Mouse (Mus musculus): ENCODE results near the gene Gm20422. TPM values are rescaled to one million over a fixed set of nuclear protein-coding genes. Genes with fewer than 3 reads are reported as not detected.

Gm20422 gene
- 1.8 TPM in 1 of 2 replicates, not detected in the other for polyA plus RNA-seq (2014; fragmentation: Nextera tagmentation; extraction: Ambion mirVana)

DNA sequence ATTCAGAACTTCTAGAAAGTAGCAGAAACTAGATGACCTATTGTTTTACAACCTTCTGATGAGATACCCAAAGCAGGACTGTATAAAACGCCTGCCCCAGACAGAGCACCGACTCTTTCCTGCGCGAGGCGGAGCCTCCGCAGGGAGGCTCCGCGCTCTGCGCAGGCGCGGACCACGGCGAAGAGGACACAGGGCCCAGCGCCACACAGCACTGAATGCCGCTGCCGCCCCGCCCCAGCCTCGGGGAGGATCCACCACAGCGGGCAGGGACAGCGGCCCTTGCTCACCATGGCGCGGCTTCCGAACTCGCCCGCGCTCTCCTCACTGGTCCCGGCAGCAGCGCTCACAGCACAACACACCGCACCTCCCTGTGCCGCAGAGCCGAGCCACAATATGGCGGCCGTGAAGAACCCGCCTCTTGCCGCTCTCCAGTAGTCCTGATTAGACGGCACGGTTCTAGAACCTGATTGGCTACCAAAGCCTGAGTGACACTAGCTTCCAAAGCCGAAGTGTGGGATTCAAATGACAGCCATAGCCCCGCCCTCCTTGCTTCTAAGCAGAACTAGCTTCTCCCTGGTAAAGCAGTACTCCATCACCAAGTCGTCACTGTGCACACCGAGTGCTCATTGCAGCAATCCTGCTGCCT, at the start of gene Gm20422:
Gene Gm20422 (minus strand): TSS at position 384 of the 646 bp plus-strand sequence.
- H3K4me3 ChIP-seq (ENCODE audit: low read depth, low read length) = peak within 1 kb of the TSS; percentile 85
- H3K9ac ChIP-seq (ENCODE audit: low read depth, low read length) = peak within 1 kb of the TSS; percentile 99
- under 1% methylated on average over 41 of the region's 41 CpGs for WGBS (ENCODE audit: insufficient replicate concordance)
- peaks cover 15% of the 10 kb centered on the region for H3K4me1 ChIP-seq (ENCODE audit: control insufficient read depth, insufficient read depth, low read length)
- H3K9me3 ChIP-seq (replicated peaks; ENCODE audit: control insufficient read depth, low read length) = no peaks in the 10 kb centered on the region
- H3K36me3 ChIP-seq (ENCODE audit: control insufficient read depth, insufficient read depth, low read length) = no peaks in the 10 kb centered on the region
- H3K27ac ChIP-seq (ENCODE audit: low read depth, low read length) = peak within 1 kb of the TSS; percentile 99
- no peaks in the 10 kb centered on the region for H3K27me3 ChIP-seq (ENCODE audit: control insufficient read depth, insufficient read depth, low read length)
- peak; percentile 98 for ATAC-seq (replicated peaks; ENCODE audit: insufficient number of reproducible peaks, low FRiP score, low TSS enrichment)
- H3K4me2 ChIP-seq = peak within 1 kb of the TSS; percentile 74

DNA sequence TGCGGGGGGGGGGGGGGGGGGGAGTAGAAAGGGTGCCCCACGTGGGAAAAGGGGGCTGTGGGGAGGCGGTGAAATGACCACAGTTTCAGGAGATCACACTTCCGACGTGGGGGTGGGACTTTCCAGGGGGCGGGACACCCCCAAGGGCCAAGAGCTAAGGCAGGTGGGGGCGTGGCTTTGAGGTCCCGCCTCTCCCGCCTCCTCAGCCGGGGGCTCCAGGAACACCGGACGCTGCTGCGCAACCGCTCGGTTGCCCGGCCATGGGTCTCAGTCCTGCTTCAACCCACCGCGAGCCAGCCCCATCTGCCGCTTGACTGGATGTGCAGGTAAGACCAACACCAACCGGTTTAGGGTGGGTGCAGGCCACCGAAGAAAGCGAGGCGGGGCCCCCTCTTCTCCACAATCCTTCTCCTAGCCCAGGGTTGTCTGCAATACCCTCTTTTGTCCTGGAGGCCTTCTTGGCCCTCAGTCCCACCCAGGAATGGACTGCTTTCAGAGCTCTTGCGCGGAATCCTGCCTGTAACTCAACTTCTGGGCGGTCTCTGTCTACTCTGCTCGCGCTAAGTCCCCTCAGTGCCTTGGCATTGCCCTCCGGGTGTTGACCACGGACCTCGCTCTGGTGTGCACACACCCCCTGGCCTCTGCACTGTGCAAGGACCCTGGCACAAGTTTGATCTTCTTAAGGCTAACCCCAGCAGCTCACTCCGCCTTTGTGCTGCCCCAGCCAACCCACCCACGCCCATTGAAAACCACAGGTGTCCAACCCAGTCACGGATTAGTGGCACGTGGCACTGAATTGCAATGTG, 47.9 kb upstream of the Gm20422 start, which contains the start of gene Lpar2:
Gene Lpar2 (plus strand): TSS at position 44 of the 806 bp plus-strand sequence.
- WGBS (ENCODE audit: insufficient replicate concordance) = 5% methylated on average over 25 of the region's 35 CpGs
- peak; percentile 76 for ATAC-seq (replicated peaks; ENCODE audit: insufficient number of reproducible peaks, low FRiP score, low TSS enrichment)
- H3K36me3 ChIP-seq (ENCODE audit: control insufficient read depth, insufficient read depth, low read length) = 0 out of 2 replicates have a peak, but pooled peaks cover 4% of the 10 kb centered on the region

DNA sequence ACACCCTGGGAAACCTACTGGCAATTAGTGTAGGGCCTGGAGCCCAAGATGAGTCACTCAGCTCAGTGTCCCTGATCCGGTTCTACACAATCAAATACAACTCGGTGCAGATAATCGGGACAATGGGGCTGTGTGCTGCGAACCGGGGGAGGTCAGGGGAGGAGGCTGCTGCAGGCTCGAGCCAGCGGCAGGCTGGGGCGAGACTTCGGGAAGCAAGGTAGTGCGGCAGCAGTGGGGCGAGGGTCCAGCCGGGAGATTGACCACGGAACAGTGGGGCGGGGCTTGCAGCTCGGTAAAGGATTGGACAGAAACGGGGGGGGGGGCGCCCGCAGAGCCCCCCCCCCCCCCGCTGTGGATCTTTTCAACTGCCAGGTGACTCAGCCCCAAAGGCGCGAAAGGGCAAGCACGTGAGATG, 47.3 kb upstream of the Gm20422 start:
- Histone ChIP-seq H3K36me3 (ENCODE audit: control insufficient read depth, insufficient read depth, low read length) (0 out of 2 replicates have a peak, but pooled peaks cover 4% of the 10 kb centered on the region), H3K4me1 (ENCODE audit: control insufficient read depth, insufficient read depth, low read length) (peaks cover 7% of the 10 kb centered on the region; the same call in 1 of the 2 replicates), H3K4me2 (peak overlapping the region; percentile 88), H3K9me3 (replicated peaks; ENCODE audit: control insufficient read depth, low read length) (no peaks in the 10 kb centered on the region), H3K4me3 (ENCODE audit: low read depth, low read length) (peak overlapping the region; percentile 51), H3K27me3 (ENCODE audit: control insufficient read depth, insufficient read depth, low read length) (no peaks in the 10 kb centered on the region), H3K27ac (ENCODE audit: low read depth, low read length) (no peak overlapping the region), H3K9ac (ENCODE audit: low read depth, low read length) (peak overlapping the region; percentile 74)
- 0% methylated on average over 15 of the region's 22 CpGs for WGBS (ENCODE audit: insufficient replicate concordance)
- 0 out of 2 replicates have a peak, but pooled peaks have one; percentile 12 for ATAC-seq (replicated peaks; ENCODE audit: insufficient number of reproducible peaks, low FRiP score, low TSS enrichment)

More for the DNA sequence above, 47.9 kb upstream of the Gm20422 start, which contains the start of gene Lpar2:
- H3K4me1 ChIP-seq (ENCODE audit: control insufficient read depth, insufficient read depth, low read length) = peaks cover 7% of the 10 kb centered on the region; the same call in 1 of the 2 replicates
- H3K4me2 ChIP-seq = peak within 1 kb of the TSS; percentile 88
- peak within 1 kb of the TSS; percentile 74 for H3K9ac ChIP-seq (ENCODE audit: low read depth, low read length)
- no peaks in the 10 kb centered on the region for H3K27me3 ChIP-seq (ENCODE audit: control insufficient read depth, insufficient read depth, low read length)
- peak within 1 kb of the TSS; percentile 36; the same call in 1 of the 2 replicates for H3K27ac ChIP-seq (ENCODE audit: low read depth, low read length)
- H3K4me3 ChIP-seq (ENCODE audit: low read depth, low read length) = peak within 1 kb of the TSS; percentile 51
- H3K9me3 ChIP-seq (replicated peaks; ENCODE audit: control insufficient read depth, low read length) = no peaks in the 10 kb centered on the region

GRCm38 (mm10) chr8:69820466-69820865, 45.8 kb upstream of the Gm20422 start:
- Histone ChIP-seq H3K4me1 (ENCODE audit: control insufficient read depth, insufficient read depth, low read length) (peaks cover 13% of the 10 kb centered on the region; the same call in 1 of the 2 replicates), H3K9me3 (replicated peaks; ENCODE audit: control insufficient read depth, low read length) (no peaks in the 10 kb centered on the region), H3K4me3 (ENCODE audit: low read depth, low read length) (no peak overlapping the region), H3K27me3 (ENCODE audit: control insufficient read depth, insufficient read depth, low read length) (no peaks in the 10 kb centered on the region), H3K4me2 (no peak overlapping the region), H3K27ac (ENCODE audit: low read depth, low read length) (no peak overlapping the region), H3K9ac (ENCODE audit: low read depth, low read length) (no peak overlapping the region), H3K36me3 (ENCODE audit: control insufficient read depth, insufficient read depth, low read length) (0 out of 2 replicates have a peak, but pooled peaks cover 4% of the 10 kb centered on the region)
- WGBS (ENCODE audit: insufficient replicate concordance) = 67% methylated on average over 9 of the region's 9 CpGs
- ATAC-seq (replicated peaks; ENCODE audit: insufficient number of reproducible peaks, low FRiP score, low TSS enrichment) = no peak

DNA sequence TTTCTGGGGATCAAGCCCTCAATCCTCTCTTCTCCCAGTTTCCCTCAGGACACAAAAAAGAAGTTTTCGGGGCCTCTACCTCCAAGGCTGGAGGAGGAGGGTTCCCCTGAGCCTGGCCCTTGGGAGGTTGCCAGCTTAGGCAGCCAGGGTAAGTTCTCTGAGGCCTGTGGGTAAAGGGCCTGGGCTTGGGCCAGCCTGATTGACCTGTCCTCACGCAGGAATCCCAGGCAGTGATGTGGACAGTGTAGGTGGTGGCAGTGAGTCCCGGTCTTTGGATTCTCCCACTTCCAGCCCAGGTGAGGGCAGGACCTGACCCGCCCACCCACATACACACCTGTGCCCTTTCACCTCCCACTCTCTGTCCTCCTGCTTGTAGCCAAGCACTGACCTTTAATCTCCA, 40.7 kb upstream of the Gm20422 start:
- ATAC-seq (replicated peaks; ENCODE audit: insufficient number of reproducible peaks, low FRiP score, low TSS enrichment) = no peak
- Histone ChIP-seq H3K4me3 (ENCODE audit: low read depth, low read length) (no peak overlapping the region), H3K9me3 (replicated peaks; ENCODE audit: control insufficient read depth, low read length) (no peaks in the 10 kb centered on the region), H3K4me1 (ENCODE audit: control insufficient read depth, insufficient read depth, low read length) (peaks cover 6% of the 10 kb centered on the region; the same call in 1 of the 2 replicates), H3K4me2 (no peak overlapping the region), H3K27ac (ENCODE audit: low read depth, low read length) (no peak overlapping the region), H3K36me3 (ENCODE audit: control insufficient read depth, insufficient read depth, low read length) (peaks cover 17% of the 10 kb centered on the region), H3K27me3 (ENCODE audit: control insufficient read depth, insufficient read depth, low read length) (no peaks in the 10 kb centered on the region), H3K9ac (ENCODE audit: low read depth, low read length) (no peak overlapping the region)
- WGBS (ENCODE audit: insufficient replicate concordance) = 84% methylated on average over 4 of the region's 4 CpGs

DNA sequence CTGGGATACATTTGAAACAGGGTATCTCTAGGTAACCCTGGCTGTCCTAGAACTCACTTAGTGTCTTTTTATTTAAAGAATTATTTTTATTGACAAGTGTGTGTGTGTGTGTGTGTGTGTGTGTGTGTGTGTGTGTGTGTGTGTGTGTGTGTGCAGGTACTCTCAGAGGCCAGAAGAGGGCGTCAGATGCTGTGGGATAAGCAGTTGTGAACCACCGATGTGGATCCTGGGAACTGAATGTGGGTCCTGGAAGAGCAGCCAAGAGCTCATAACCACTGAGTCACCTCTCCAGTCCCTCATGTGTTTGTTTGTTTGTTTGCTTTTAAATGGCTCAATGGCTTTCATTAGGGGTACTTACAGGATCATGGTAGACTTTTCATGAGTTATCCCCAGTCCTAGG, 40.2 kb upstream of the Gm20422 start:
- Histone ChIP-seq H3K36me3 (ENCODE audit: control insufficient read depth, insufficient read depth, low read length) (peaks cover 18% of the 10 kb centered on the region), H3K4me3 (ENCODE audit: low read depth, low read length) (no peak overlapping the region), H3K4me2 (no peak overlapping the region), H3K27me3 (ENCODE audit: control insufficient read depth, insufficient read depth, low read length) (no peaks in the 10 kb centered on the region), H3K4me1 (ENCODE audit: control insufficient read depth, insufficient read depth, low read length) (peaks cover 6% of the 10 kb centered on the region; the same call in 1 of the 2 replicates), H3K9ac (ENCODE audit: low read depth, low read length) (no peak overlapping the region), H3K9me3 (replicated peaks; ENCODE audit: control insufficient read depth, low read length) (no peaks in the 10 kb centered on the region), H3K27ac (ENCODE audit: low read depth, low read length) (no peak overlapping the region)
- ATAC-seq (replicated peaks; ENCODE audit: insufficient number of reproducible peaks, low FRiP score, low TSS enrichment) = no peak
- WGBS (ENCODE audit: insufficient replicate concordance) = 86% methylated on average over 2 of the region's 2 CpGs

- Histone ChIP-seq H3K9me3 (replicated peaks; ENCODE audit: control insufficient read depth, low read length) (no peaks in the 10 kb centered on the region), H3K27ac (ENCODE audit: low read depth, low read length) (no peak overlapping the region), H3K4me1 (ENCODE audit: control insufficient read depth, insufficient read depth, low read length) (0 out of 2 replicates have a peak, but pooled peaks cover 2% of the 10 kb centered on the region), H3K4me2 (no peak overlapping the region), H3K36me3 (ENCODE audit: control insufficient read depth, insufficient read depth, low read length) (peaks cover 41% of the 10 kb centered on the region), H3K9ac (ENCODE audit: low read depth, low read length) (no peak overlapping the region), H3K4me3 (ENCODE audit: low read depth, low read length) (no peak overlapping the region), H3K27me3 (ENCODE audit: control insufficient read depth, insufficient read depth, low read length) (no peaks in the 10 kb centered on the region)
- WGBS (ENCODE audit: insufficient replicate concordance) = 43% methylated on average over 3 of the region's 3 CpGs
- ATAC-seq (replicated peaks; ENCODE audit: insufficient number of reproducible peaks, low FRiP score, low TSS enrichment) = no peak
Measured at GRCm38 (mm10) chr8:69809820-69810219, 35.1 kb upstream of the Gm20422 start.

GRCm38 (mm10) chr8:69808864-69809403, 34.2 kb upstream of the Gm20422 start:
- Histone ChIP-seq H3K4me1 (ENCODE audit: control insufficient read depth, insufficient read depth, low read length) (0 out of 2 replicates have a peak, but pooled peaks cover 2% of the 10 kb centered on the region), H3K9ac (ENCODE audit: low read depth, low read length) (peak overlapping the region; percentile 76), H3K36me3 (ENCODE audit: control insufficient read depth, insufficient read depth, low read length) (peaks cover 41% of the 10 kb centered on the region), H3K4me2 (peak overlapping the region; percentile 96), H3K4me3 (ENCODE audit: low read depth, low read length) (peak overlapping the region; percentile 67), H3K27me3 (ENCODE audit: control insufficient read depth, insufficient read depth, low read length) (no peaks in the 10 kb centered on the region), H3K9me3 (replicated peaks; ENCODE audit: control insufficient read depth, low read length) (no peaks in the 10 kb centered on the region), H3K27ac (ENCODE audit: low read depth, low read length) (no peak overlapping the region)
- ATAC-seq (replicated peaks; ENCODE audit: insufficient number of reproducible peaks, low FRiP score, low TSS enrichment) = peak; percentile 6; the same call in 1 of the 2 replicates
- 1% methylated on average over 23 of the region's 23 CpGs for WGBS (ENCODE audit: insufficient replicate concordance)
